Mouse (Mus musculus) lung, embryonic 16.5 days (tissue): Measurements from ENCODE around the gene Olfr502. TPM values are rescaled to one million over a fixed set of nuclear protein-coding genes. Genes with fewer than 3 reads are reported as not detected.
"Not testable (repeated sequence)": the region's sequence is repeated elsewhere in the genome, so short reads cannot be mapped to it uniquely, and the experiment has no call there.

Source experiments
- ATAC-seq: fragments of 200-750 bp; cut with Nextera tagmentation; 2 replicates; pipeline ENCODE4 v1.8.0; 2017; ENCODE audit warnings: low read depth, mild to moderate bottlenecking, moderate library complexity
- H3K27ac ChIP-seq: fragments of 300-500 bp; sonication (generic); 2 replicates; pipeline ENCODE4 v1.5.1; 2014; ENCODE audit warnings: mild to moderate bottlenecking, control low read depth, low read length
- H3K27me3 ChIP-seq: fragments of 300-500 bp; sonication (generic); 2 replicates; pipeline ENCODE4 v1.6.1; 2014; ENCODE audit warnings: low read depth, low read length, mixed read lengths; ENCODE audit not compliant: control insufficient read depth, insufficient read depth
- H3K36me3 ChIP-seq: fragments of 300-500 bp; sonication (generic); 2 replicates; pipeline ENCODE4 v1.6.1; 2014; ENCODE audit warnings: low read length; ENCODE audit not compliant: control insufficient read depth, insufficient read depth
- H3K4me1 ChIP-seq: fragments of 300-500 bp; sonication (generic); replicated peaks from 2 replicates; pipeline ENCODE4 v1.6.1; 2014; ENCODE audit warnings: low read length, mixed read lengths; ENCODE audit not compliant: control insufficient read depth, insufficient read depth
- H3K4me2 ChIP-seq: fragments of 300-500 bp; sonication (generic); 2 replicates; pipeline ENCODE4 v1.6.1; 2014; ENCODE audit warnings: low read depth, low read length, control low read depth
- H3K4me3 ChIP-seq: fragments of 300-500 bp; sonication (generic); 2 replicates; pipeline ENCODE4 v1.5.1; 2014; ENCODE audit warnings: mild to moderate bottlenecking, low read length, control low read depth
- H3K9ac ChIP-seq: fragments of 300-500 bp; sonication (generic); 2 replicates; pipeline ENCODE4 v1.6.1; 2014; ENCODE audit warnings: low read length, control low read depth
- H3K9me3 ChIP-seq: fragments of 300-500 bp; sonication (generic); 2 replicates; pipeline ENCODE4 v1.6.1; 2016; ENCODE audit warnings: low read length; ENCODE audit not compliant: control insufficient read depth
- WGBS: fragments of 180-500 bp; shearing (Covaris S2); extraction: QIAGEN DNeasy Blood & Tissue Kit; methylation state at CpG from one replicate; pipeline ENCODE4 v1.1.7; 2014; 5-methylcytosine and 5-hydroxymethylcytosine counted together
- polyA plus RNA-seq: library from polyadenylated mRNA; unstranded; fragments of >200 nt; fragmentation: Nextera tagmentation; extraction: Ambion mirVana; gene quantifications from 2 replicates; pipeline ENCODE4 v1.2.1, GENCODE M21; 2015

Gene Olfr502
- not detected in 2 replicates for polyA plus RNA-seq

- Histone ChIP-seq H3K4me1 (no peaks in the 10 kb centered on the region), H3K9ac (no peak within 1 kb of the TSS), H3K9me3 (peaks cover 4% of the 10 kb centered on the region), H3K27ac (no peak within 1 kb of the TSS), H3K36me3 (no peaks in the 10 kb centered on the region), H3K27me3 (no peaks in the 10 kb centered on the region), H3K4me3 (no peak within 1 kb of the TSS), H3K4me2 (no peak within 1 kb of the TSS)
- no peak for ATAC-seq
- 45% methylated on average over 1 of the region's 1 CpGs for WGBS
Measured at GRCm38 (mm10) chr7:108524965-108525364, at the start of gene Olfr502. TSS of gene Olfr502 (minus strand) at chr7:108525065.

DNA sequence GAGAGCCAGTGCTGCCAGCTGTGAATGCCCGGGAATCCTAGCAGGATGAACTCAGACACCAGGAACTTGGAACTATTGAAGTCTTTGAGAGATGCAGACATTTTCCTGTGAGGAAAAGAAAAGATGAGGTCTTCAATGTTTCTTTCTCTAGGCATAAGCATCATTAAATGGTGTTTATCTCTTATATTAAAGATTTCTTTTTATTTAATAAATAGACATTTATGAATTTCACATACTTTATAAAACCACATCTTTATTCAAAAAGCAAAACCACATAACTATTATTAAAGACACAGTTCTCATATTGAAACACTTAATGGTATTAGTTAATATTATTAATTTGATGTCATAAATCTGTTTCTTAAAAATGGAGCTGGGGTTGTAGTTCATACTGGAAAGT is 40.8 kb upstream of the Olfr502 start, which contains the start of gene Olfr504:
Gene Olfr504 (minus strand): TSS at position 101 of the 400 bp plus-strand sequence.
- Histone ChIP-seq H3K27me3 (no peaks in the 10 kb centered on the region), H3K4me1 (no peaks in the 10 kb centered on the region), H3K36me3 (no peaks in the 10 kb centered on the region), H3K9ac (no peak within 1 kb of the TSS), H3K4me3 (no peak within 1 kb of the TSS), H3K27ac (no peak within 1 kb of the TSS), H3K4me2 (no peak within 1 kb of the TSS), H3K9me3 (no peaks in the 10 kb centered on the region)
- 76% methylated on average over 1 of the region's 1 CpGs for WGBS
- ATAC-seq = no peak

- WGBS = 41% methylated on average over 1 of the region's 1 CpGs
- H3K27ac ChIP-seq, H3K4me2 ChIP-seq, H3K9ac ChIP-seq, H3K27me3 ChIP-seq, H3K4me1 ChIP-seq, H3K4me3 ChIP-seq, ATAC-seq, H3K9me3 ChIP-seq, H3K36me3 ChIP-seq: not testable (repeated sequence)
Measured at GRCm38 (mm10) chr7:108544227-108544626, 19.4 kb upstream of the Olfr502 start, which contains the start of gene Olfr503. TSS of gene Olfr503 (plus strand) at chr7:108544527.

DNA sequence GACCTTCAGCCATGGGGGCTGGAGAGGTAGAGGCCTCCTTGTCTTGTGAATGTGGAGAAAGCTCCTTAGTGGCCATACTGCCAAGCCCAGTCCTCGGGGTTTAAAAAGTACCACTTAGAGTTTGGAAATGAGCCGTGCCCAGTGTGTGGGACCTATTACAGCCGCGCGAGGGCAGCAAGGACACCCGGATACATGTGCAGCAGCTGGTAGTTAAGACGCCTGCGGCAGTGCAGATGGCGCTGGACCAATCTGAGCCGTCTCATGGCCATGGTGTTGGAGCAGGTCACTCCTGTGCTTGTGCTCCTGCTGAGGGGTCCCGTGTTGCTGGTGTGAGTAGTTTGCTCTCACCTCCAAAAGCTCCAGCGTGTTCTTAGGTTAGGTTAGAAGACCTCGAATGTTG is 17.6 kb upstream of the Olfr502 start:
- Histone ChIP-seq H3K27me3 (no peaks in the 10 kb centered on the region), H3K9me3 (no peaks in the 10 kb centered on the region), H3K4me2 (no peak overlapping the region), H3K4me1 (no peaks in the 10 kb centered on the region), H3K36me3 (no peaks in the 10 kb centered on the region), H3K9ac (no peak overlapping the region), H3K27ac (no peak overlapping the region), H3K4me3 (no peak overlapping the region)
- WGBS = 80% methylated on average over 13 of the region's 13 CpGs
- no peak for ATAC-seq

Other genes with a start within 250 kb of the Olfr502 start
- not detected in 2 replicates for gene Olfr490, start 236.1 kb downstream of the Olfr502 start, polyA plus RNA-seq
- not detected in 2 replicates for gene Olfr491, start 211.6 kb downstream of the Olfr502 start, polyA plus RNA-seq
- not detected in 2 replicates for gene Olfr492, start 201.4 kb downstream of the Olfr502 start, polyA plus RNA-seq
- not detected in 2 replicates for gene Olfr493, start 178.1 kb downstream of the Olfr502 start, polyA plus RNA-seq
- gene Olfr494, start 159.7 kb downstream of the Olfr502 start, polyA plus RNA-seq = not detected in 2 replicates
- not detected in 2 replicates for gene Olfr495, start 131.9 kb downstream of the Olfr502 start, polyA plus RNA-seq
- gene Olfr497, start 104.6 kb downstream of the Olfr502 start, polyA plus RNA-seq = not detected in 2 replicates
- not detected in 2 replicates for gene Olfr498, start 59.7 kb downstream of the Olfr502 start, polyA plus RNA-seq
- not detected in 2 replicates for gene Olfr503, start 19.5 kb upstream of the Olfr502 start, polyA plus RNA-seq
- not detected in 2 replicates for gene Olfr504, start 40.7 kb upstream of the Olfr502 start, polyA plus RNA-seq
- not detected in 2 replicates for gene Olfr506, start 85.7 kb upstream of the Olfr502 start, polyA plus RNA-seq
- gene Olfr507, start 96.7 kb upstream of the Olfr502 start, polyA plus RNA-seq = not detected in 2 replicates
- not detected in 2 replicates for gene Olfr508, start 104.9 kb upstream of the Olfr502 start, polyA plus RNA-seq
- 0.04 TPM in 1 of 2 replicates, not detected in the other for gene Olfr509, start 126.8 kb upstream of the Olfr502 start, polyA plus RNA-seq
- not detected in 2 replicates for gene Olfr510, start 141.4 kb upstream of the Olfr502 start, polyA plus RNA-seq
- not detected in 2 replicates for gene Olfr512, start 188.3 kb upstream of the Olfr502 start, polyA plus RNA-seq
- not detected in 2 replicates for gene Olfr513, start 225.9 kb upstream of the Olfr502 start, polyA plus RNA-seq